Comparison of ENCODE assay signal across 8 mouse cellular contexts in genomic region chr4:84675171-84675973, GRCm38 (mm10). TPM values are rescaled to one million over a fixed set of nuclear protein-coding genes. Genes with fewer than 3 reads are reported as not detected.
DNase-seq lines count a peak whose midpoint lies in the region; ATAC-seq and TF ChIP-seq lines count a peak whose summit lies in the region.

Gene Bnc2, minus strand, starts transcription at chr4:84675275.

- no peaks in the 10 kb centered on the region for H3K9me3 ChIP-seq in embryonic facial prominence, embryonic 12.5 days
- no peaks in the 10 kb centered on the region for H3K9me3 ChIP-seq in heart, embryonic 12.5 days (replicated peaks)
- no peaks in the 10 kb centered on the region for H3K9me3 ChIP-seq in kidney, embryonic 15.5 days (replicated peaks)
- no peaks in the 10 kb centered on the region for H3K9me3 ChIP-seq in lung, postnatal 0 days (ENCODE audit: low read length)

- peak within 1 kb of the TSS; percentile 67 for H3K4me3 ChIP-seq in embryonic facial prominence, embryonic 12.5 days
- peak within 1 kb of the TSS; percentile 79 for H3K4me3 ChIP-seq in heart, embryonic 12.5 days
- peak within 1 kb of the TSS; percentile 77 for H3K4me3 ChIP-seq in kidney, embryonic 15.5 days (replicated peaks)
- peak within 1 kb of the TSS; percentile 63 for H3K4me3 ChIP-seq in lung, postnatal 0 days (ENCODE audit: low read depth, low read length)

- TF ChIP-seq CTCF in lung, postnatal 0 days (IDR thresholded peaks at IDR 0.05), result peak; percentile 13; the same call in 1 of the 2 replicates

- H3K4me2 ChIP-seq in embryonic facial prominence, embryonic 12.5 days (replicated peaks), result peak within 1 kb of the TSS; percentile 81
- H3K4me2 ChIP-seq in heart, embryonic 12.5 days, result peak within 1 kb of the TSS; percentile 98
- peak within 1 kb of the TSS; percentile 98 for H3K4me2 ChIP-seq in kidney, embryonic 15.5 days
- peak within 1 kb of the TSS; percentile 87 for H3K4me2 ChIP-seq in lung, postnatal 0 days (replicated peaks; ENCODE audit: low read depth, low read length)

- WGBS in embryonic facial prominence, embryonic 12.5 days, result 2% methylated on average over 68 of the region's 80 CpGs
- under 1% methylated on average over 74 of the region's 80 CpGs for WGBS in heart, embryonic 12.5 days
- under 1% methylated on average over 73 of the region's 80 CpGs for WGBS in kidney, embryonic 15.5 days
- 2% methylated on average over 45 of the region's 80 CpGs for WGBS in lung, postnatal 0 days

- ATAC-seq in embryonic facial prominence, embryonic 12.5 days (ENCODE audit: insufficient number of reproducible peaks, insufficient read depth, low FRiP score, low TSS enrichment), result peak; percentile 70
- peak; percentile 65 for ATAC-seq in heart, embryonic 12.5 days (ENCODE audit: insufficient number of reproducible peaks, low FRiP score)
- peak; percentile 78 for ATAC-seq in kidney, embryonic 15.5 days (replicated peaks; ENCODE audit: low FRiP score)
- ATAC-seq in lung, postnatal 0 days, result peak; percentile 70
- no peak for ATAC-seq in inflammation-experienced regulatory T-cells, adult 6 months

- H3K27ac ChIP-seq in embryonic facial prominence, embryonic 12.5 days, result peak within 1 kb of the TSS; percentile 95
- no peak within 1 kb of the TSS for H3K27ac ChIP-seq in heart, embryonic 12.5 days (ENCODE audit: poor library complexity, severe bottlenecking)
- peak within 1 kb of the TSS; percentile 86 for H3K27ac ChIP-seq in kidney, embryonic 15.5 days
- H3K27ac ChIP-seq in lung, postnatal 0 days (ENCODE audit: low read length), result peak within 1 kb of the TSS; percentile 34; the same call in 1 of the 2 replicates

- H3K9ac ChIP-seq in embryonic facial prominence, embryonic 12.5 days, result peak within 1 kb of the TSS; percentile 91
- peak within 1 kb of the TSS; percentile 74 for H3K9ac ChIP-seq in heart, embryonic 12.5 days
- H3K9ac ChIP-seq in kidney, embryonic 15.5 days, result peak within 1 kb of the TSS; percentile 75
- peak within 1 kb of the TSS; percentile 29; the same call in 1 of the 2 replicates for H3K9ac ChIP-seq in lung, postnatal 0 days (replicated peaks; ENCODE audit: low read depth)

- TF ChIP-seq EP300 in lung, postnatal 0 days (IDR thresholded peaks at IDR 0.05), result no peak

- H3K36me3 ChIP-seq in embryonic facial prominence, embryonic 12.5 days, result no peaks in the 10 kb centered on the region
- H3K36me3 ChIP-seq in heart, embryonic 12.5 days, result no peaks in the 10 kb centered on the region
- no peaks in the 10 kb centered on the region for H3K36me3 ChIP-seq in kidney, embryonic 15.5 days
- H3K36me3 ChIP-seq in lung, postnatal 0 days (ENCODE audit: insufficient read depth, low read length), result no peaks in the 10 kb centered on the region

- H3K4me1 ChIP-seq in embryonic facial prominence, embryonic 12.5 days, result peaks cover 21% of the 10 kb centered on the region; the same call in 1 of the 2 replicates
- H3K4me1 ChIP-seq in heart, embryonic 12.5 days (replicated peaks), result peaks cover 7% of the 10 kb centered on the region
- peaks cover 18% of the 10 kb centered on the region for H3K4me1 ChIP-seq in kidney, embryonic 15.5 days
- H3K4me1 ChIP-seq in lung, postnatal 0 days (ENCODE audit: insufficient read depth, low read depth, low read length), result 0 out of 2 replicates have a peak, but pooled peaks cover 4% of the 10 kb centered on the region

- peak; percentile 1 to 7 for DNase-seq in thymus, postnatal 36 days
- no peak for DNase-seq in thymus, postnatal 14 days
- peak; percentile 49 for DNase-seq in lung, postnatal 0 days (ENCODE audit: low spot score)
- peak; percentile 55 for DNase-seq in retina, embryonic 14.5 days (ENCODE audit: low spot score)

- H3K27me3 ChIP-seq in embryonic facial prominence, embryonic 12.5 days, result no peaks in the 10 kb centered on the region
- peaks cover 49% of the 10 kb centered on the region for H3K27me3 ChIP-seq in heart, embryonic 12.5 days (replicated peaks)
- H3K27me3 ChIP-seq in kidney, embryonic 15.5 days, result peaks cover 38% of the 10 kb centered on the region
- H3K27me3 ChIP-seq in lung, postnatal 0 days (replicated peaks; ENCODE audit: insufficient read depth, low read length), result peaks cover 24% of the 10 kb centered on the region

RNA-seq across cellular contexts. Expression of gene Bnc2, which starts in this region (rescaled TPM):
- polyA plus RNA-seq in embryonic facial prominence, embryonic 12.5 days (2016; fragmentation: Nextera tagmentation; extraction: Ambion mirVana), result 41.6 and 44.5 TPM in 2 replicates
- polyA plus RNA-seq in heart, embryonic 12.5 days (2016; fragmentation: Nextera tagmentation; extraction: Ambion mirVana), result 1.6 and 1.7 TPM in 2 replicates
- 9.7 and 11.1 TPM in 2 replicates for polyA plus RNA-seq in kidney, embryonic 15.5 days (2015; fragmentation: Nextera tagmentation; extraction: Ambion mirVana)
- 1.9 and 2.9 TPM in 2 replicates for polyA plus RNA-seq in lung, postnatal 0 days (2015; fragmentation: Nextera tagmentation; extraction: Ambion mirVana)
- polyA plus RNA-seq in inflammation-experienced regulatory T-cells, adult 6 months (2017; shearing (Covaris generic)), result not detected

Comparison
In these comparisons a context has a peak if more than half of its experiments do, and no peak if none do; other contexts are left out.
1. H3K9ac ChIP-seq: peak in every context shown above with its lines; median percentile 91 in embryonic facial prominence, embryonic 12.5 days; 75 in kidney, embryonic 15.5 days; 74 in heart, embryonic 12.5 days; 29 in lung, postnatal 0 days.